Mouse (Mus musculus) right cerebral cortex, postnatal 4 days (tissue): ENCODE measurements around the gene Fam8a1.

ENCODE experiments used
- DNase-seq: peaks from one replicate; pipeline ENCODE4 v3.0.0-alpha.2; 2022

Fam8a1 gene

GRCm38 (mm10) chr13:46677721-46678120, 8.4 kb downstream of the Fam8a1 start:
- DNase-seq: no peak

- DNase-seq: no peak
Observed at GRCm38 (mm10) chr13:46682921-46683320, 13.6 kb downstream of the Fam8a1 start.

GRCm38 (mm10) chr13:46683370-46683769, 14.0 kb downstream of the Fam8a1 start:
- no peak for DNase-seq

- DNase-seq: no peak
Observed at GRCm38 (mm10) chr13:46690559-46691241, 21.4 kb downstream of the Fam8a1 start.

- no peak for DNase-seq
Observed at GRCm38 (mm10) chr13:46695296-46695908, 26.1 kb downstream of the Fam8a1 start.

GRCm38 (mm10) chr13:46695932-46696331, 26.6 kb downstream of the Fam8a1 start:
- DNase-seq: no peak

- DNase-seq: no peak
Observed at GRCm38 (mm10) chr13:46696788-46697187, 27.5 kb downstream of the Fam8a1 start.

- DNase-seq: no peak
Observed at GRCm38 (mm10) chr13:46699372-46699771, 30.1 kb downstream of the Fam8a1 start.

- DNase-seq: no peak
Observed at GRCm38 (mm10) chr13:46701486-46701885, 32.2 kb downstream of the Fam8a1 start.

GRCm38 (mm10) chr13:46703138-46703537, 33.8 kb downstream of the Fam8a1 start:
- DNase-seq: no peak

GRCm38 (mm10) chr13:46713486-46713885, 44.2 kb downstream of the Fam8a1 start:
- DNase-seq: no peak

- DNase-seq: no peak
Observed at GRCm38 (mm10) chr13:46715976-46716639, 46.8 kb downstream of the Fam8a1 start.

- no peak for DNase-seq
Observed at GRCm38 (mm10) chr13:46718893-46719400, 49.6 kb downstream of the Fam8a1 start.

GRCm38 (mm10) chr13:46721009-46721408, 51.7 kb downstream of the Fam8a1 start:
- no peak for DNase-seq

- DNase-seq: no peak
Observed at GRCm38 (mm10) chr13:46724371-46724770, 55.0 kb downstream of the Fam8a1 start.

GRCm38 (mm10) chr13:46725227-46725626, 55.9 kb downstream of the Fam8a1 start:
- DNase-seq: no peak

- peak; percentile 34 for DNase-seq
Observed at GRCm38 (mm10) chr13:46726288-46727037, 57.1 kb downstream of the Fam8a1 start.

GRCm38 (mm10) chr13:46727038-46727836, 57.9 kb downstream of the Fam8a1 start:
- peak; percentile 44 for DNase-seq
